Mouse (Mus musculus) heart, postnatal 25 days (tissue): Measurements from ENCODE around the gene Fosb. TPM values are rescaled to one million over a fixed set of nuclear protein-coding genes. Genes with fewer than 3 reads are reported as not detected.

Source experiments
- DNase-seq: peaks from one replicate; pipeline ENCODE4 v3.0.0; 2022; ENCODE audit warnings: low spot score
- intact Hi-C: fragments of 180-260 bp; cut with DNase I; formaldehyde crosslinking; loops from one replicate; pipeline ENCODE4 v1.15.1; 2025
- total RNA-seq, 2 experiments: library from RNA; stranded (reverse); gene quantifications; 2 replicates each; pipeline ENCODE4 v1.2.3; 2021

Gene Fosb
- total RNA-seq, 2 experiments from 2014 or later = 0.59 to 0.81 TPM

- peak; percentile 95 for DNase-seq
- intact Hi-C loops = no loop called here
Observed at GRCm38 (mm10) chr7:19308454-19309277, 1.2 kb downstream of the Fosb start.

- peak; percentile 64 for DNase-seq
- intact Hi-C loops = no loop called here
Observed at GRCm38 (mm10) chr7:19307739-19308453, 2.0 kb downstream of the Fosb start.

- no peak for DNase-seq
- intact Hi-C loops = no loop called here
Observed at GRCm38 (mm10) chr7:19306819-19307738, 2.8 kb downstream of the Fosb start.

GRCm38 (mm10) chr7:19305796-19306765, 3.8 kb downstream of the Fosb start:
- DNase-seq = no peak
- intact Hi-C loops = no loop called here

GRCm38 (mm10) chr7:19305413-19305735, 4.5 kb downstream of the Fosb start:
- intact Hi-C loops = no loop called here

GRCm38 (mm10) chr7:19304501-19305412, 5.1 kb downstream of the Fosb start:
- DNase-seq = no peak
- intact Hi-C loops = no loop called here

More at GRCm38 (mm10) chr7:19305413-19305735, 4.5 kb downstream of the Fosb start:
- DNase-seq = no peak

GRCm38 (mm10) chr7:19303770-19304169, 6.1 kb downstream of the Fosb start:
- intact Hi-C loops = no loop called here
- DNase-seq = peak; percentile 52

- intact Hi-C loops = no loop called here
- DNase-seq = no peak
Observed at GRCm38 (mm10) chr7:19303046-19303305, 6.9 kb downstream of the Fosb start.

- no peak for DNase-seq
- intact Hi-C loops = no loop called here
Observed at GRCm38 (mm10) chr7:19302264-19303045, 7.4 kb downstream of the Fosb start.

GRCm38 (mm10) chr7:19301461-19302263, 8.2 kb downstream of the Fosb start:
- intact Hi-C loops = no loop called here
- DNase-seq = no peak

GRCm38 (mm10) chr7:19300501-19301421, 9.1 kb downstream of the Fosb start:
- intact Hi-C loops = loop anchor here (1.0 kb wide), 1 partner anchor 43 kb away; no protein-coding TSS in a partner anchor
- no peak for DNase-seq

GRCm38 (mm10) chr7:19299194-19299593, 10.7 kb downstream of the Fosb start:
- intact Hi-C loops = loop anchor here (2.0 to 5.0 kb wide), 2 partner anchors 63 to 120 kb away; no protein-coding TSS in a partner anchor
- DNase-seq = no peak

GRCm38 (mm10) chr7:19297794-19298193, 12.1 kb downstream of the Fosb start:
- intact Hi-C loops = loop anchor here (2.0 to 5.0 kb wide), 2 partner anchors 65 to 119 kb away; no protein-coding TSS in a partner anchor

GRCm38 (mm10) chr7:19297034-19297433, 12.8 kb downstream of the Fosb start:
- intact Hi-C loops = loop anchor here (5.0 kb wide), 1 partner anchor 65 kb away; no protein-coding TSS in a partner anchor

More at GRCm38 (mm10) chr7:19297794-19298193, 12.1 kb downstream of the Fosb start:
- no peak for DNase-seq

GRCm38 (mm10) chr7:19295503-19296185, 14.2 kb downstream of the Fosb start:
- DNase-seq = peak; percentile 87
- intact Hi-C loops = loop anchor here (5.0 kb wide), 1 partner anchor 67 kb away; no protein-coding TSS in a partner anchor

More at GRCm38 (mm10) chr7:19297034-19297433, 12.8 kb downstream of the Fosb start:
- no peak for DNase-seq
